Mouse (Mus musculus): ENCODE results near the gene Alcam.

GRCm38 (mm10) chr16:52405272-52405671 lies 48.6 kb downstream of the Alcam start:
- TF ChIP-seq POLR2A (IDR thresholded peaks at IDR 0.05; ENCODE audit: low read depth, low read length) (no peak), CTCF (conservative IDR thresholded peaks at IDR 0.05; ENCODE audit: insufficient read depth, insufficient read length, low read depth, low read length) (no peak)

Measured in kidney, adult 2 months (tissue).